Mouse (Mus musculus) gastrocnemius, postnatal 4 days (tissue): ENCODE results near the gene Nup50. TPM values are rescaled to one million over a fixed set of nuclear protein-coding genes. Genes with fewer than 3 reads are reported as not detected.
A peak's percentile ranks its signal among the peaks of the same experiment; 100 is the strongest.

Experiments
- DNase-seq, 2 experiments: peaks; one replicate each; pipeline ENCODE4 v3.0.0; 2021 to 2022; ENCODE audit warnings: low spot score in 2 of 2, mixed read lengths in 2 of 2
- microRNA-seq: library from miRNA; unstranded; fragments of <30 nt; microRNA quantifications from one replicate; pipeline ENCODE4 v1.2.0, GENCODE M21; 2021
- total RNA-seq, 2 experiments: library from RNA; stranded (reverse); gene quantifications; 2 replicates each; pipeline ENCODE4 v1.2.3; 2021

Nup50 gene
- total RNA-seq, 2 experiments from 2014 or later, result 21.0 to 23.5 TPM

DNA sequence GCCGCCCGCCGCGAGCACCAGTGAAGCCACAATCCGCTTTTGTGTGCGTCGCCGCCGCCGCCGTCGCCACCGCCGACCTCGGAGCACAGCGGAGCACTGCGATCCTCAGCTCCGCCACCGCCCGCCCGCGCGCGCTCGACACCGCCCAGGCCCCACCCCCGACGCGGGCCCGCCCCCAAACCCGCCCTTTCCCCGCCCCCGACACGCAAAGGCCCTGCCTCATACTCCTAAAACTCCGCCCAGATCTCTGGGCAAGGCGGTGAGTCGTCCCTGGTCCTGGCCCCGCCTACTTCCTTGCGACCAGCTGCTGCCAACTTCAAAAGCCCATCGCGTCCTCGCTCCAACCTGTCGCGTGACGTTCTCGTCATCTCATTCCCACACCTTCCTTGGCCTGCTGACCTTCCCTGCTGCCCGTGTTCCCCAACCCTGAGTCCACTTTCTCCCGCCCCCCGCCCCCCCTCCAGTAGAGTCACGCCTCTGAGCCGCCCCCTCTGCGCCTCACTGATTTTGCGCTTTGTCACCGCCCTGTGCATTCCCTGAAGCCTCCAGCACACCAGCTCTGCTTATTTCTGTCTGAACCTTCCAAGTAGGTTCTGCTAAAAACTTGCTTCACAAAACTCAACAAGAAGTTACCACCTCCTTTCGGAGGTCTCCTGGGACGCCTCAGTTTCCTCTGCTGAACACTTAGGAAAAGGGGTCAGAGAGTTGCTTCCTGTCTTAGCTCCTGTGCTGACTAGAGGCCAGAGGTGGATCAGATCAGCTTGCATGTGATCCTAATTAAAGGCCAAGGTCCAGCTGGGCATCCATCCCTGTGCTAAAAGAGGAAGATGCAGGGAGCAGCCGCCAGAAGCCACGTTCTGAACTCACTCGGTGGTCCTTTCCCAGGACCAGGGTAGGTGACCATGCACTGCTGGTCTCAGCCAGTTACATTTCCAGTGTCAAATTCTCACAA, 64.9 kb downstream of the Nup50 start, which contains the start of gene 5031439G07Rik:
Gene 5031439G07Rik (minus strand): TSS at position 678 of the 952 bp plus-strand sequence.
- DNase-seq, result peak; percentile 73 to 89

DNA sequence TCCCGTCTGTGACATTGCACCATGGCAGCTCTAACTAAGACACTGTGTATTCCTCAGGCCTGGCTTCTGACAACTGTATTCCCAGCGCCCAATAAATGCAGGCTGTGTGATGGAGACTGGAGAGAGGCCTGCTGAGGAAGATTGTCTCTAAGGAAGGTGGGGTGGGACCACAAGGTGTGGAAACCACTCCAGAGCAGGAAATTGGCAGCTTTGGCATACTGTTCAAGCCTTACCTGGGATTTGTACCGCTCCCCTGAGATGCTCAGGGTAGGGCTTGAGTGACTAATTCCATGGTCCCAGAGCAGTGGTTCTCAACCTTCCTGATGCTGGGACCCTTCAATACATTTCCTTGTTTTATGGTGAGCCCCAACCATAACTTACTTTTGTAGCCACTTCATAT, 65.9 kb downstream of the Nup50 start:
- DNase-seq, result no peak

DNA sequence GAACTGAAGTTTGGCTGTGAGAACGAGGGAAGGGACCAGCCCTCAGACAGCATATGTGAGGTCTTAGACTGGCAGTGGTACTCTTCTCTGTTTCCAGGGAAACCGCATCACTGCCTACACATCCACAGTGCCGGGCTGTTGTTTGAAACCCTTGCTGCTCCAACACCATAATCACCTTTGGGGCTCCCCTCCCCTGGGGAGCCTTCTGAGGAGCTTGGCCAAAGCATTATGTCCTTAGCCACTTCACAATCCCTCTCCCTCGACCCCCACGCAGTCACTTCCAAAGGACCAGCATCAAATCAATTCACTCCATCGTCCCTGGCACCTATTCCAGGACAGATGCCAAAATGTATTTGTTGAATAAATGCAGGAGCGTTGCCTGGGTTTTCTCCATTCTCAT, 66.6 kb downstream of the Nup50 start:
- no peak for DNase-seq

Small RNAs within 50 kb of the gene (microRNA-seq; reads per million reads assigned to microRNA genes)
- gene Mir1249, result 11.6 reads per million, percentile 29 among the genes with 10 or more reads in this experiment

Other genes with a start within 250 kb of the Nup50 start
- gene Arhgap8, start 203.4 kb upstream of the Nup50 start, total RNA-seq, result under 1 TPM; 0.39 to 0.47 TPM
- gene Phf21b, start 67.4 kb upstream of the Nup50 start, total RNA-seq, result 1 to 10 TPM in 1 of 2 experiments, under 1 TPM in 1; 0.57 to 2.1 TPM
- under 1 TPM; 0.22 to 0.29 TPM for gene Gm29666, start 3.4 kb upstream of the Nup50 start, total RNA-seq
- gene 5031439G07Rik, start 65.1 kb downstream of the Nup50 start, total RNA-seq, result 10 to 100 TPM; 33.5 to 36.7 TPM
- not detected for gene Upk3a, start 93.7 kb downstream of the Nup50 start, total RNA-seq
- 10 to 100 TPM; 12.7 to 14.0 TPM for gene Fam118a, start 105.5 kb downstream of the Nup50 start, total RNA-seq
- gene Smc1b, start 208.6 kb downstream of the Nup50 start, total RNA-seq, result under 1 TPM; 0.08 to 0.17 TPM
- not detected for gene Ribc2, start 208.7 kb downstream of the Nup50 start, total RNA-seq